Mouse (Mus musculus): ENCODE measurements around the gene Maoa. TPM values are rescaled to one million over a fixed set of nuclear protein-coding genes. Genes with fewer than 3 reads are reported as not detected.
A peak's percentile ranks its signal among the peaks of the same experiment; 100 is the strongest.

Gene Maoa
- total RNA-seq (2021): 1 to 10 TPM; 2.5 to 3.2 TPM

DNA sequence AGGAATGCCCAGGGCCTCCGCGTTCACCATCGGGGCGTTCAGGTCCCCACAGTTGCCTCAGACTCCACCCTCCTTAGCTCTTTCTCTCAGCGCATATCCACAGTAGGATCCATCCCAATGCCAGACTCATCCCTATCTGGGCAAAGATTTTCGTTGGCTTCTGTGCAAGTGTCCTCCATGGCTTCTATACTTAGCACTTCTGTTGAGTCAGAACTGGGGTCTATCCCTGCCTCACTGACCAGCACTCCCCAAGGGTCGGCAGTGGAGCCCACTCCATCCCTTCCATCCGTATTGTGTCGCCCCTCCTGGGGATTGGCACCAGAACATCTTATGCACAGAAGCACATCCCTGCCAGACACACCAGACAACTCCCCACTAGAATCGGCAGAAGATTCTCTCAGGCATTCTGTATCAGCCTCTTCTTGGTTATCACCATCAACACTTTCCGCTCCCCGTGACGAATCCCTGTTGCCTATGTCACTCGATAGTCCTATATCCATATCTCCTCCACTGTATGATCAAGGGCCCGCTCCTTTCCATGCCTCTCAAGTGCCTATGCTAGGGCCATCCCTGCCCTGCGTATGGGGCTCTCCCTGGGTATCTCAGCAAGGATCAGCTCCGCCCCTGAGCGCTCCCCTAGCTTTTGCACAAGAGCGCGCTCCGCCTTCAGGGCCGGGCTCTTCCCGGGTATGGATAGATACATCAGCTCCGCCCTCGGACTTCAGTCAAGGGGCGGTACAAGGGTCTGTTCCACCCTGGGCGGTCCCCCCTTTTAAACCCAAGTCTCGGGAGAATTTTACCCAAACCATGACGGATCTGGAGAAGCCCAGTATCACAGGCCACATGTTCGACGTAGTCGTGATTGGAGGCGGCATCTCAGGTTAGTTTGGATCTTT lies at the start of gene Maoa:
Maoa (plus strand) TSS at position 665 of the 896 bp plus-strand sequence.
- intact Hi-C loops (cut with DNase I): loop anchor here (5.0 kb wide), 1 partner anchor 33 kb away; no protein-coding TSS in a partner anchor
- peak; percentile 50 to 54 for DNase-seq

DNA sequence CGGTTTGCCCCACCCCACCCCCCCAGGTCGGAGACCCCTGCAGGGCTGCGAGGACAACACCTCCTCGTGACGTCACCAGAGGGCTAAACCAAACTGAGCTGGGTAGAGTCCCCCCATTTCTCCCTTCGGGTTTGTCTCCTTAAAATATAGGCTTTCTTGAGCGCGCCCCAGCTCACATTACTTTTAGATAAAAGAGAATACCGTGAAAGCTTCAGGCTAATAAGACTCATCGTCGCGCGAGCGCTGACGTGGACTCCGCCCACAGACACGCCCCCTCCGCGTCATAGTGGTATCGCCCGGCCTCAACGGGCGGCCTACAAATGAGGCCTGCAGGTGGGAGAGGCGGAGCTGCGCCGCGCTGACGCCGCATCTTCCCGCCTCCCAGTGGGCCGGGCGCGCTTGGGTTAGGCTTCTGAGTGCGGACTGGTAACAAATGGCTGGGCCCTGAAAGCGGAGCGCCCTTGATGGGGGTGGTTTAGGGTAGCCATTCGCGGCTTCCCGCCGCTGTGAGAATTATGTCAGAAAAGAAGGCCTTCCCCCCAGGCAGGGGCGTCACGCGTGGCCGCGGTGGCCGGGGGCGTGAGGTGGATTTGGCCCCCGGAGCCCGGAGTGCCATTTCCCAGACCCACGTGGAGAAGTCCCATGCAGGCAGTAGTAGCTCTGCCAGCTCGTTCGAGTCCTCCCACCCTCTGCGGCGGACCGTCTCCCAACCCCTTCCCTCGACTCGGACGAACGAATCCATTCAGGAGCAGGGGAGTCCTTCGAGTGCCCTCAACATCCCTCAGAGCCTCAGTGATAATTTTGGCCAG lies 1.1 kb upstream of the Maoa start:
- intact Hi-C loops (cut with DNase I): loop anchor here (5.0 kb wide), 1 partner anchor 34 kb away; no protein-coding TSS in a partner anchor
- DNase-seq: peak; percentile 87 to 89

DNA sequence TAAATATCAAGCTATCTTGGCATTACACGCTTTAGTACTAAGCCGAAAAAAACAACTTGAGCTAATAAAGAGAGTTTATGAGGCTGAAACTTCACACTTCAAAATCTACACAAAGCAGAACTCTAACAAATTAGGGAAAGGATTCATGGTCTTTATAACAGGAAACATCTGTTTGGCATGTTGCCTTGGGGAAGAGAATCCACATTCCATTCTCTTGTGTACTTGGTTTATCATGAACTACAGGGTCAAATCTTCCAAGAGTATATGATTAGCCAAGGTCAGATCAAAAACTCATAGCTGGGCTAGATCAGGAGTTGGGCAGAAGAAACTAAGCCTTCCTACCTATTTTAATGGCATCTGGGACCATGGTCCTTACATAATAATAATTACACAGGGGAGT lies 37.0 kb downstream of the Maoa start:
- intact Hi-C loops (cut with DNase I): no loop called here
- DNase-seq: no peak

DNA sequence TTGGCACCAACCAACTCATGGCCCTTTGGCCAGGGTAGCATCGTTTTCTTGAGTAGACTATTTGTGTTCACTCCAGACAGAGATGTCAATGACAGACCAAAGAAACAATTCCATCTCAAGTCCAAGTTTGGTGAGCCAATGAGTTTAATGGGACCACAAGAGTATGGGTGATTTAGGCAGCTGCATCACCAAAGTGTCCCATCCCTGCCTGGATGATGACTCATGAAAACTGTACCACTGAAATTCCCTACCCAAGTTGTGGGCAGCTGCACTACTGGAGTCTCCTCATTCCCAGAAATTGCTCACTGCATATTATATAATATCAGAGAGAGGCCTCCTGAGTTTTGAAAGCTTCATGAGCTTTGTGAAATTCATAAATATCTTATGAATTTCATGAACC lies 86.6 kb downstream of the Maoa start:
- DNase-seq: no peak
- intact Hi-C loops (cut with DNase I): loop anchor here (5.0 kb wide), 1 partner anchor 151 kb away; no protein-coding TSS in a partner anchor

DNA sequence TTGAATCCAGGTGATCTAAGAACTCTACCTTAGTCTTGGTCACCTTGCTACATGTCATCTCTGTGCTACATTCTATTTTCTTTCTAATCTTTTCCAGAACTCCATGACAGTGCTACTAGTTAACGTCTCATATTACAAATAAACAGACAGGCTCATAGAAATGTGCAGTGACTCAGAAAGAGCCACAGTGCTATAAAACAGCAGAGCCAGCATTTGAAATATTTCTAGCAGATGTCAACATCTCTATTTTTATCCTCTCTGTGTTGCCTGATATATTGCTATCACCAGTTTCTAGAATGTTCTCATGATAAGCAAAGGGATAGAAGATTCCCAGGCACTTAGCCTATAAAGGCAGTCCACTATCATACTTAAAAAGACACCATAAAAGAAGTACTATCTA lies 94.5 kb downstream of the Maoa start:
- intact Hi-C loops (cut with DNase I): no loop called here

More for the DNA sequence above, 94.5 kb downstream of the Maoa start:
- no peak for DNase-seq

Other genes starting within 250 kb of the Maoa start
- gene Cypt1, start 96.8 kb upstream of the Maoa start, total RNA-seq (2021): not detected
- 10 to 100 TPM; 28.1 to 39.0 TPM for gene Maob, start 197.7 kb downstream of the Maoa start, total RNA-seq (2021)